Mouse (Mus musculus): Measurements from ENCODE around the gene Cabp4.
"Not testable (repeated sequence)": the region's sequence is repeated elsewhere in the genome, so short reads cannot be mapped to it uniquely, and the experiment has no call there.

Cabp4 gene

GRCm38 (mm10) chr19:4146366-4147021 is 2.7 kb upstream of the Cabp4 start:
- no peak for DNase-seq

- no peak for DNase-seq
These were observed 2.1 kb upstream of the Cabp4 start for GRCm38 (mm10) chr19:4145936-4146335.

- no peak for DNase-seq
These were observed 991 bp upstream of the Cabp4 start for GRCm38 (mm10) chr19:4144550-4145498.

- peak; percentile 46 to 62 for DNase-seq
These were observed 1.2 kb downstream of the Cabp4 start for GRCm38 (mm10) chr19:4142416-4143173.

GRCm38 (mm10) chr19:4140147-4140546 is 3.7 kb downstream of the Cabp4 start:
- no peak for DNase-seq

- no peak for DNase-seq
These were observed 4.4 kb downstream of the Cabp4 start, which contains the start of gene Gpr152 for GRCm38 (mm10) chr19:4139446-4139845. Gene Gpr152 (plus strand): TSS chr19:4139787.

GRCm38 (mm10) chr19:4137913-4138312 is 5.9 kb downstream of the Cabp4 start:
- no peak for DNase-seq

GRCm38 (mm10) chr19:4136463-4136862 is 7.4 kb downstream of the Cabp4 start:
- no peak for DNase-seq

- not testable (repeated sequence) for DNase-seq
These were observed 7.9 kb downstream of the Cabp4 start for GRCm38 (mm10) chr19:4135963-4136345.

GRCm38 (mm10) chr19:4135229-4135962 is 8.4 kb downstream of the Cabp4 start:
- not testable (repeated sequence) for DNase-seq

GRCm38 (mm10) chr19:4134354-4134753 is 9.5 kb downstream of the Cabp4 start:
- no peak for DNase-seq

- no peak for DNase-seq
These were observed 12.1 kb downstream of the Cabp4 start for GRCm38 (mm10) chr19:4131768-4132167.

GRCm38 (mm10) chr19:4131075-4131474 is 12.8 kb downstream of the Cabp4 start:
- DNase-seq = no peak

GRCm38 (mm10) chr19:4130106-4130505 is 13.7 kb downstream of the Cabp4 start:
- no peak for DNase-seq

GRCm38 (mm10) chr19:4129462-4129861 is 14.4 kb downstream of the Cabp4 start:
- DNase-seq = no peak

GRCm38 (mm10) chr19:4126759-4127495 is 16.9 kb downstream of the Cabp4 start:
- DNase-seq = no peak

- peak; percentile 98 to 99 for DNase-seq
These were observed 17.8 kb downstream of the Cabp4 start, which contains the start of gene Aip for GRCm38 (mm10) chr19:4125741-4126696. Gene Aip (minus strand): TSS chr19:4125858.

GRCm38 (mm10) chr19:4125268-4125667 is 18.6 kb downstream of the Cabp4 start:
- DNase-seq = not testable (repeated sequence)

- no peak for DNase-seq
These were observed 19.4 kb downstream of the Cabp4 start for GRCm38 (mm10) chr19:4124432-4124831.

Measured in kidney, adult 8-10 months (tissue).